Mouse (Mus musculus) spleen, adult 2 months (tissue): ENCODE measurements at regions not wholly inside any gene's neighbourhood (a gene's known extent, or its start where the extent isn't known, plus 50 kb on each side); places are given as distances from the start of the nearest gene placed in this dataset.

ENCODE experiments used
- CTCF ChIP-seq: fragments of 200-500 bp; IDR thresholded peaks from 2 replicates; pipeline ENCODE4 v1.5.1; 2011; ENCODE audit warnings: mild to moderate bottlenecking, inconsistent platforms; ENCODE audit not compliant: insufficient read depth, insufficient read length, insufficient replicate concordance; ENCODE audit errors: extremely low read depth
- POLR2A ChIP-seq: fragments of 200-500 bp; IDR thresholded peaks from 2 replicates; pipeline ENCODE4 v1.6.1; 2011; ENCODE audit warnings: low read depth, low read length, inconsistent platforms

- TF ChIP-seq CTCF (no peak), POLR2A (no peak)
These were observed 173.5 kb downstream of the Adgrd1 start for GRCm38 (mm10) chr5:129270051-129270472.
